Mouse (Mus musculus) lung, postnatal 0 days (tissue): ENCODE data around the gene Grk3. TPM values are rescaled to one million over a fixed set of nuclear protein-coding genes. Genes with fewer than 3 reads are reported as not detected.

Source experiments
- ATAC-seq: fragments of 200-750 bp; cut with Nextera tagmentation; 2 replicates; pipeline ENCODE4 v1.8.0; 2017; ENCODE audit warnings: moderate library complexity
- DNase-seq: peaks from one replicate; pipeline ENCODE4 v3.0.0-alpha.2; 2016; ENCODE audit warnings: low spot score
- H3K27ac ChIP-seq: fragments of 300-500 bp; sonication (generic); 2 replicates; pipeline ENCODE4 v1.5.1; 2014; ENCODE audit warnings: antibody characterized with exemption, mild to moderate bottlenecking, low read length, mixed read lengths
- H3K27me3 ChIP-seq: fragments of 300-500 bp; sonication (generic); replicated peaks from 2 replicates; pipeline ENCODE4 v1.6.1; 2014; ENCODE audit warnings: low read length, mixed read lengths; ENCODE audit not compliant: insufficient read depth
- H3K36me3 ChIP-seq: fragments of 300-500 bp; sonication (generic); 2 replicates; pipeline ENCODE4 v1.6.1; 2014; ENCODE audit warnings: low read length, mixed read lengths; ENCODE audit not compliant: insufficient read depth
- H3K4me1 ChIP-seq: fragments of 300-500 bp; sonication (generic); 2 replicates; pipeline ENCODE4 v1.6.1; 2014; ENCODE audit warnings: antibody characterized with exemption, low read depth, low read length, mixed read lengths; ENCODE audit not compliant: insufficient read depth
- H3K4me2 ChIP-seq: fragments of 300-500 bp; sonication (generic); replicated peaks from 2 replicates; pipeline ENCODE4 v1.6.1; 2014; ENCODE audit warnings: low read depth, mild to moderate bottlenecking, low read length, moderate library complexity, mixed read lengths
- H3K4me3 ChIP-seq: fragments of 300-500 bp; sonication (generic); 2 replicates; pipeline ENCODE4 v1.5.1; 2014; ENCODE audit warnings: low read depth, low read length
- H3K9ac ChIP-seq: fragments of 300-500 bp; sonication (generic); replicated peaks from 2 replicates; pipeline ENCODE4 v1.6.1; 2014; ENCODE audit warnings: low read depth, mild to moderate bottlenecking
- H3K9me3 ChIP-seq: fragments of 300-500 bp; sonication (generic); 2 replicates; pipeline ENCODE4 v1.6.1; 2016; ENCODE audit warnings: low read length, mixed read lengths
- CTCF ChIP-seq: IDR thresholded peaks from 2 replicates; pipeline ENCODE4 v1.5.1; 2016; ENCODE audit warnings: antibody characterized with exemption, mild to moderate bottlenecking
- EP300 ChIP-seq: IDR thresholded peaks from 2 replicates; pipeline ENCODE4 v1.6.1; 2016; ENCODE audit warnings: antibody characterized with exemption, mild to moderate bottlenecking, control low read depth
- WGBS: fragments of 180-500 bp; shearing (Covaris S2); extraction: QIAGEN DNeasy Blood & Tissue Kit; methylation state at CpG from one replicate; pipeline ENCODE4 v1.1.7; 2014; 5-methylcytosine and 5-hydroxymethylcytosine counted together
- polyA plus RNA-seq: library from polyadenylated mRNA; unstranded; fragments of >200 nt; fragmentation: Nextera tagmentation; extraction: Ambion mirVana; gene quantifications from 2 replicates; pipeline ENCODE4 v1.2.1, GENCODE M21; 2015

The Grk3 gene
- polyA plus RNA-seq: 13.6 and 16.4 TPM in 2 replicates

- peak within 1 kb of the TSS; percentile 74 for H3K4me2 ChIP-seq
- H3K9me3 ChIP-seq: no peaks in the 10 kb centered on the region
- H3K27me3 ChIP-seq: no peaks in the 10 kb centered on the region
- TF ChIP-seq CTCF (no peak), EP300 (peak; percentile 43; the same call in 1 of the 2 replicates)
- no peaks in the 10 kb centered on the region for H3K36me3 ChIP-seq
- ATAC-seq (peak; percentile 81), DNase-seq (peak; percentile 85)
- WGBS: 2% methylated on average over 30 of the region's 52 CpGs
- 0 out of 2 replicates have a peak, but pooled peaks cover 6% of the 10 kb centered on the region for H3K4me1 ChIP-seq
- H3K9ac ChIP-seq: peak within 1 kb of the TSS; percentile 26
- peak within 1 kb of the TSS; percentile 57 for H3K4me3 ChIP-seq
- H3K27ac ChIP-seq: peak within 1 kb of the TSS; percentile 88
Measured at GRCm38 (mm10) chr5:113015236-113016061, at the start of gene Grk3. Gene Grk3 (minus strand): TSS chr5:113015791.

- DNase-seq: peak; percentile 65
- WGBS: 5% methylated on average over 16 of the region's 16 CpGs
- H3K36me3 ChIP-seq: no peaks in the 10 kb centered on the region
- H3K27ac ChIP-seq: no peak overlapping the region
- H3K27me3 ChIP-seq: no peaks in the 10 kb centered on the region
- no peaks in the 10 kb centered on the region for H3K9me3 ChIP-seq
- ATAC-seq: peak; percentile 44; the same call in 1 of the 2 replicates
- H3K4me3 ChIP-seq: no peak overlapping the region
- no peaks in the 10 kb centered on the region for H3K4me1 ChIP-seq
- no peak overlapping the region for H3K9ac ChIP-seq
- H3K4me2 ChIP-seq: no peak overlapping the region
- TF ChIP-seq EP300 (no peak), CTCF (peak; percentile 100)
Measured at GRCm38 (mm10) chr5:113054308-113054707, 38.7 kb upstream of the Grk3 start.

GRCm38 (mm10) chr5:113050581-113051185, 35.1 kb upstream of the Grk3 start:
- Histone ChIP-seq H3K4me2 (no peak overlapping the region), H3K9ac (no peak overlapping the region), H3K27ac (0 out of 2 replicates have a peak overlapping the region, but pooled peaks have one; percentile 32), H3K4me3 (no peak overlapping the region), H3K27me3 (no peaks in the 10 kb centered on the region), H3K4me1 (no peaks in the 10 kb centered on the region), H3K9me3 (no peaks in the 10 kb centered on the region; the same call in 1 of the 2 replicates), H3K36me3 (no peaks in the 10 kb centered on the region)
- DNase-seq (peak; percentile 22), ATAC-seq (peak; percentile 43; the same call in 1 of the 2 replicates)
- WGBS: 51% methylated on average over 7 of the region's 7 CpGs
- no peak for TF ChIP-seq EP300
- no peak for TF ChIP-seq CTCF

DNA sequence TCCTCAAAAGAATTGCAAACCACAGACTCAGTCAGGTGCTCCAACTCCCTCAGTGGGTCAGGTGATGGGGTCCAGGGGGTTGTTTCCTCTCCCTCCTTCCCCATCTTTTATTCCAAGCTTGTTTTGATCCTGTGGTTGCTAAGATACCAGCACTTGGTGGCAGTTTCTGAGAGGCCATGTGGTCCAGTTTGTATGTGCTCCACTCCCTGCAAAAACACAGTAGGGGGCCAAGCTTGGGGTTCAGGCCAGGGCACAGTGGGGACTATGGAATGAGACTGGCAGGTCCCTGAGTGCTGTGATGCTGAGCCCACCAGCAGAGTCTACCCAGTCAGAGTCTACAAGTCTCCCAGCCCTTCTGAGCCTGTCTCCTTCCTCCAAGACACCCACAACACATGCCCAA, 34.3 kb upstream of the Grk3 start:
- TF ChIP-seq CTCF (no peak), EP300 (no peak)
- Histone ChIP-seq H3K27me3 (no peaks in the 10 kb centered on the region), H3K9me3 (no peaks in the 10 kb centered on the region; the same call in 1 of the 2 replicates), H3K4me2 (no peak overlapping the region), H3K4me3 (no peak overlapping the region), H3K27ac (no peak overlapping the region), H3K36me3 (no peaks in the 10 kb centered on the region), H3K4me1 (no peaks in the 10 kb centered on the region), H3K9ac (no peak overlapping the region)
- peak; percentile 20; the same call in 1 of the 2 replicates for ATAC-seq
- DNase-seq: no peak

DNA sequence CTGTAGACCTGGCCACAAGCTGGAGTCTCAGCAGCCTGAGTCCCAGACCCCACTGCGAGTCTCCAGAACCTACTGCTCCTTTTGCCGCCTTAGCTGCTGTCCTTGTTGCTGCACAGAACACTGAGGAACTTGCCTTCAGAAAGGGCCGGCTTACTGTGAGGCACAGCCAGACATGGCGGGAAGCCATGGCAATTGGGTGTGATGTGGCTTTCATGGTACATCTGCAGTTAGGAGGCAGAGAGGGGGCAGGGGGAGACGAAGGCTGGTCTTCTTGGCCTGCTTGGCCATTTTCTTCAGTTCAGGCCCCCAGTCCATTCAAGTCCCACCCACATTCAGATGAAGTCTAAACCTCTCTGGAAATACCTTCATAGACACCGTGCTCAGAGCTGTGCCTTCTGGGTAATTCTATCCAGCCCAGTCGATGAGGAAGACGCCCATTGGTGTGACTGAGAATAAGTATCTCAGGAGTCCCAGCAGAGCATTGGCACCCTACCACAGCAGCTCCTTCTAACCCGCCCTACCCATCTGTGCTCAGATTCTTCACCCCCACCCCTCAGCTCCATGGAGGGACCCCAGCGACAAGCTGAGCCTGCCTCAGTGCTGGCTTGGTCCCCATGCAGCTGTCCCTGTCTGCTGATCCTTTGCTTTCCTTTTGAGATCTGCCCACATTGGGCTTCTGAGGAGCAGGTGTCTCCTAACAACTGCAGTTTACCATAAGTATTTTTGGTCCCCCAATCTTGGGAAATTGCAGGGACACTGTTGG, 30.1 kb upstream of the Grk3 start:
- no peaks in the 10 kb centered on the region for H3K36me3 ChIP-seq
- no peak overlapping the region for H3K4me3 ChIP-seq
- no peak overlapping the region for H3K9ac ChIP-seq
- no peak for DNase-seq
- WGBS: 72% methylated on average over 10 of the region's 10 CpGs
- no peak overlapping the region for H3K27ac ChIP-seq
- ATAC-seq: no peak
- H3K4me2 ChIP-seq: no peak overlapping the region
- no peaks in the 10 kb centered on the region for H3K4me1 ChIP-seq
- TF ChIP-seq EP300: no peak
- TF ChIP-seq CTCF: no peak
- no peaks in the 10 kb centered on the region for H3K27me3 ChIP-seq
- no peaks in the 10 kb centered on the region; the same call in 1 of the 2 replicates for H3K9me3 ChIP-seq

DNA sequence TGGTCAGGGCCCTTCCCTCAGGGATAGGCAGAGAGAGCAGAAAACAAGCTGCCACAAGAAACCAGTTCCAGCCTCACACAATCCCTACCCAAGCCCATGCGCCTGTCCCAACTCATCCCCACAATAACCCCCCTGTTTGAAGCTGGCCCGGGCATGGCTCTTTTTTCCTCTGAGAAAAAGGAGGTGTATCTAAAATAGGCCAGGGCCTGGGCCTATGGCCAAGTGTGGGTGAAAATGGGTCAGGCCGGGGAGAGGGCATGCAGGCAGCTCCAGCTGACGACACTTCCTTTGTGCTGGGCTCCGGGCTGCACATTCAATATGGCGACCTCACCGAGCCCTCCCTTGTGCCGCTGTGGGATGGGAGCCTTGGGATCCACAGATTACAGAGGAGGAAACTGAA, 27.9 kb upstream of the Grk3 start:
- no peaks in the 10 kb centered on the region for H3K36me3 ChIP-seq
- no peak overlapping the region for H3K4me2 ChIP-seq
- H3K4me3 ChIP-seq: no peak overlapping the region
- no peak overlapping the region for H3K9ac ChIP-seq
- H3K9me3 ChIP-seq: no peaks in the 10 kb centered on the region; the same call in 1 of the 2 replicates
- DNase-seq (no peak), ATAC-seq (no peak)
- no peaks in the 10 kb centered on the region for H3K27me3 ChIP-seq
- no peak overlapping the region for H3K27ac ChIP-seq
- H3K4me1 ChIP-seq: no peaks in the 10 kb centered on the region
- 75% methylated on average over 8 of the region's 8 CpGs for WGBS
- no peak for TF ChIP-seq EP300
- TF ChIP-seq CTCF: no peak
